Mouse (Mus musculus) left cerebral cortex, adult 9 months (tissue): ENCODE results near the gene Fndc1.

ENCODE experiments used
- DNase-seq, 2 experiments: peaks; one replicate each; pipeline ENCODE4 v3.0.0; 2022; ENCODE audit warnings: low spot score in 2 of 2

Gene Fndc1

GRCm38 (mm10) chr17:7820176-7820575 lies 6.9 kb downstream of the Fndc1 start:
- no peak for DNase-seq

DNA sequence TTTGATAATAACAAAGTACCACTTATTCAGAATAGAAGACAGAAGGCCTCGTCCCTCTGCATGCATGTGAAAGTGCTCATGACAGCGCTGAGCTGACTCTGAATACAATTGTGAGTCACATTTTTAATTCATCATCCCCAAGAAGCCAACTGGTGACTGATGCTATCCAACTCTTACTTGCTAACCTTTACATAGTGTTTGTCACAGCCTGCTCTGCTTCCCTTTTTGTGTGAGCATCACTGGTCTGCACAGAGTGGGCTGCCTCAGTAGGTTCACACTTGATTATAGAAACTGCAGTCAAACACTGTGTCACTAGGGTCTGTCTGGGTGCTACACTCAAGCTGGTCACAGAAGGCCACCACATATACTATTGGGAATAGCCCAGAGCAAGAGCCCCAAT lies 10.5 kb downstream of the Fndc1 start:
- no peak for DNase-seq

- no peak for DNase-seq
Measured at GRCm38 (mm10) chr17:7814433-7814832, 12.7 kb downstream of the Fndc1 start.

- no peak for DNase-seq
Measured at GRCm38 (mm10) chr17:7808043-7808442, 19.1 kb downstream of the Fndc1 start.

- DNase-seq, result no peak
Measured at GRCm38 (mm10) chr17:7805105-7805504, 22.0 kb downstream of the Fndc1 start.

DNA sequence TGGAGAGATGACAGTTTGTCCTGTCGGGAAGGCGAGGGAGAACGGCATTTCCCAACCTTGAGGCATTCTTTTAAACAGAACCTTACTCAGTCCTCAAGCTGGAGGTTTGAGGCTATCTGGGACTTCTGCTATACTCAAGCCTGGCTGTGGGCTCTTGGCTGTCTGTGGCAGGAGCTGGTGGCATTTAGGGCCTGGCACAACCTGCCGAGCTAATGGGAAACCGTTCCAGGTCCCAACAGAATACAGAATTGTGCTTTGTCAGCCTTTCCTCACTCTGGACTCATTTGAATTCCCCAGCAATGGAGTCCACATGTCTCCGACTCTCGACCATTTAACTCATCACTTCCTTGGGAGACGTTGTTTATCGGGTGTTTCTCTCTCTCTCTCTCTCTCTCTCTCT lies 24.6 kb downstream of the Fndc1 start:
- DNase-seq, result no peak

DNA sequence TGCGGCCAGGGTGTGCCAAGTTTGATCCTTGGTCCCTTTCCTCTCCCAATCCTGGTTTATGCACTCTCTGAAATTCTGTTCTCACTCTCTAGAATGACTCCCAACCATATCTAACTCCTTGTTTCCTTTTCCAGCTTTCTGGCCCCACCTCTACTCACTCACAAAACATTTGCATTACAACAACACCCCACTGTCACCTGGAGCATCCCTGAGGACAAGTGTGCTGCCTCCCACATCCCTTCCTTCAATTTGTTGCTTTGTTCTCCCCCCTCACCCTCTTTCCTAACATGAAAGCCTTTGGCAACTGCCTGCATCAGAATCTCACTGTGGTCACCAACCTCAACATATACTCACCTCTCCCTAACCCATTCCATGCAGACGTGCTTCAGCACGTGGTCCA lies 27.2 kb downstream of the Fndc1 start:
- no peak for DNase-seq

DNA sequence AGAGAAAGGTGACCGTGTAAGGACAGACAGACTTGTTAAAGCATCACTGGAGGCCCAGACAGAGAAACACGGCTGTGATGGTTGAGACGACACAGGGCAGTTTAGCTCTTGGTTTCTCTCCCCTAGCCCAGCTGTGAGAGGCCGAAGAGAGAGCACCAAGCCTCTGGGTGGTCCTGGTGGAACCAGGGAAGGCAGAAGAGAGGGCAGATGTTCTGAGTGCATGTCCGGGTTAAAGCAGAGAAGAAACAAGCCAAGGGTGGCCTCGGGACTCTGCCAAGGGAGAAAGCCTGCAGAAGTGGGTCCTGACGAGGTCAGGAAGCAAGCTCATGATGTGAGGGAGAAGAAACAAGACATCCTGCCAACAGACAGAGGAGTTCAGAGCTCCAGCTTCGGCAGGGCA lies 31.5 kb downstream of the Fndc1 start:
- no peak for DNase-seq

- DNase-seq, result no peak
Measured at GRCm38 (mm10) chr17:7795168-7795567, 31.9 kb downstream of the Fndc1 start.

- DNase-seq, result no peak
Measured at GRCm38 (mm10) chr17:7794093-7794492, 33.0 kb downstream of the Fndc1 start.

- no peak for DNase-seq
Measured at GRCm38 (mm10) chr17:7790512-7790911, 36.6 kb downstream of the Fndc1 start.

- peak in 1 of 2 experiments; percentile 19 for DNase-seq
Measured at GRCm38 (mm10) chr17:7774101-7774500, 53.0 kb downstream of the Fndc1 start.

- DNase-seq, result no peak
Measured at GRCm38 (mm10) chr17:7759786-7760185, 67.3 kb downstream of the Fndc1 start.

- no peak for DNase-seq
Measured at GRCm38 (mm10) chr17:7755001-7755400, 72.1 kb downstream of the Fndc1 start.

DNA sequence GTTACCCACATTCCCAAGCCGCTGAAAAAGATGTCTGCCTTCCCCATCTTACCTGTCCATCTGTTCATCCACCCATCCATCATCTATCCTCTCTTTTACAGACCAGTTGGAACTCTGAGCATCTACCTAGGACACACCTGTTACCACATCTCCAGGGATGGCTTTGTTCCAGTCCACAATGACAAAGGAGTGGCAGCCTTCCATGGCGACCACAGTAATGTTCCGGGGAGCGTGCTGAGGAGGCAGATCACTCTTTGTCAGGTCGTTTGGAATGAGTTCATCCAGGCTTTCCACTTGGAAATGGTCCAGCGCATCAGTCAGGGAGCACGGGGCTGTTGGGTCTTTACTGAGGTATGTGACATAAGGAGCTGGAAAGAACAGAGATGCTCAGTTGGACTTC lies 73.7 kb downstream of the Fndc1 start:
- DNase-seq, result no peak

DNA sequence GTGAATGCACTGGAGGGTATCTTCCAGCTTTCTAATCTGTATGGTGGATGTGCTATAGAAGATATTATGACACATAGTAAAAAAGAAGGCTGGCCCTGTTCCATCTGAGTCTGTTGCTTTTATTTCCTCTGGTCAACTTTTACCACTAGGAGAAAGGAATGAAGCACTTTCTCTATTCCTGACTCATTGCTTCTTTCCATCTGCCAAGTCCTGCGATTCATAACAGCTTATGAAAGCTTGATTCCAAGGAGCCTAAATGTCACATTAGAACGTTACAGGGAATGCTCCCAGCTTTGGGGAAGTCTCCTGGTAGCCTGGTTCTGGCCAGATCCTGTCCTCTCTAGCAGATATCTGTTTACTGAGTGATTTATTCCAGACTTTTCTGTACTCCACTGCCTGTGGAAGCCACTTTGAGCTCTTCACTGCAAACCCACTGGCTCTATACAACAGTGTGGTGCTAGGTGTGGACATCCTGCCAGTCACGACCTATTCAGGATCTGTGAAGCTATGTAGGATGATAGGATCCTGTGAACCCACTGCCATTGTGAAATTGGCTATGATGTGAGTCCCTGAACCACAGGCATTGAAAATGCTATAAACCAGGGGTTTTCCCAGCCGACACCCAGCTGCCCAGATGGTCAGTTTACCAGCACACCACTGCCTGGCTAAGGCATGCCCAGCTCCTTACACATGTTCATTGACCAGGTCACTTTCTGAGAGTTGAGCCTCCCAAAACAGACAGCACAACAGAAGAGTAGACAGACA lies 77.9 kb downstream of the Fndc1 start:
- DNase-seq, result no peak

- DNase-seq, result peak; percentile 6 to 14
Measured at GRCm38 (mm10) chr17:7746841-7747240, 80.3 kb downstream of the Fndc1 start.

DNA sequence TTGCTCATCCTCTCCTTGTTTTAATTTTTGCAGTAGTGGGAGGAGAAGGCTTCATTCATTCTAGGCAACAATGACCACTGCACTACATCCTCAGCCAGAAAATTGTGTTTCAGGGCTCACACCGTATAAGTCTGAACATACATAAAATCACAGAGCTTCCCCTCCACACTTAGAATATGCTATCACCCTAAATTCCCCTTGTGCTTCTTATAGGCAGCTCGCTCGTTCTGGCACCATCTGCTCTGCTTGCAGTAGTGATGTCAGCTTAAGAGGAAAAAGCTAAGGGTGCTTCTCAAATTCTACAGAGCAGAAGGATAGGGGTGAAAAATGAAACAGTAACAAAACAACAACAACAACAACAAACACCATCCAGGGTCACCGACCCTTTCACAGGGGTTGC lies 82.1 kb downstream of the Fndc1 start:
- no peak for DNase-seq

GRCm38 (mm10) chr17:7740988-7741387 lies 86.1 kb downstream of the Fndc1 start:
- no peak for DNase-seq

GRCm38 (mm10) chr17:7722991-7723390 lies 104.1 kb downstream of the Fndc1 start:
- no peak for DNase-seq

- DNase-seq, result no peak
Measured at GRCm38 (mm10) chr17:7718886-7719285, 108.2 kb downstream of the Fndc1 start.

- DNase-seq, result no peak
Measured at GRCm38 (mm10) chr17:7717945-7718344, 109.2 kb downstream of the Fndc1 start.

DNA sequence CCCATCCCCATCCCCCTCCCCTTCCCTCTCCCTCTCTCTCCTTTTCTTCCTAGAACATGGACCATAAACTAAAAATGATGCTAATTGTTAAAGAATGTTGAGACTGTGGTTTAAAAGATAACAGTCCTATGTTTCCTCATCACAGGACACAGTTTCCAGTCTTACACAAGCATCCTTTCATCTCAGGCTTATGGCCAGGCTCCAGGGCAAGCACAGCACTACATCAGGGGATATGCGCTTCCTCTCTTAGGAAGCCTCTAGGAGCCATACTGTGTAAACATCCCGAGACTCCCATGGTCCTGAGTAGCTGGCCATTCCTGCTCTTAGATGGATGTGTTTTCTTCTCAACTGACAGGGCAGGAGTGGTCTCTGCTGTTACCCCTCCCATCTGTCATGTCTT lies 114.1 kb downstream of the Fndc1 start:
- no peak for DNase-seq

DNA sequence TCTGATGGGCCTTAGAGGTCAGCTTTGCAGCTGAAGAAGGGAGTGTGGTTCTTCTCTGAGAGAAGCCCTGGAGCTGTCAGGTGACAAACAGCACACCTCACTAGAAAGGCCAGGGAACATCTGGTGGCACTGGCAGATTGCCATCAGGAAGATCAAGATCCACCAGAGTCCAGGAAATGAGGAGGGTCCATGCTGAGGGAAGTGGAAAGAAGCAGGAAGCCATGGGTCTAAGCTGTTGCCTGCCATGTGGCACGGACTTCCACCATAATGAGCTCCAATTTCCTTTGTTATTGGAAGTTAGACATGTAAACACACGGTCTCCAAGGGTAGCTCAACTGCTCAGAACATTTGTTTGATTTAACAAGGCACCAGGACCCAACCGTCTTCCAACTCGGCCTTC lies 120.0 kb downstream of the Fndc1 start:
- DNase-seq, result no peak
